Mouse (Mus musculus): ENCODE measurements around the gene Prps1l1. TPM values are rescaled to one million over a fixed set of nuclear protein-coding genes. Genes with fewer than 3 reads are reported as not detected.

Gene Prps1l1
- polyA plus RNA-seq, 2 experiments, result not detected

DNA sequence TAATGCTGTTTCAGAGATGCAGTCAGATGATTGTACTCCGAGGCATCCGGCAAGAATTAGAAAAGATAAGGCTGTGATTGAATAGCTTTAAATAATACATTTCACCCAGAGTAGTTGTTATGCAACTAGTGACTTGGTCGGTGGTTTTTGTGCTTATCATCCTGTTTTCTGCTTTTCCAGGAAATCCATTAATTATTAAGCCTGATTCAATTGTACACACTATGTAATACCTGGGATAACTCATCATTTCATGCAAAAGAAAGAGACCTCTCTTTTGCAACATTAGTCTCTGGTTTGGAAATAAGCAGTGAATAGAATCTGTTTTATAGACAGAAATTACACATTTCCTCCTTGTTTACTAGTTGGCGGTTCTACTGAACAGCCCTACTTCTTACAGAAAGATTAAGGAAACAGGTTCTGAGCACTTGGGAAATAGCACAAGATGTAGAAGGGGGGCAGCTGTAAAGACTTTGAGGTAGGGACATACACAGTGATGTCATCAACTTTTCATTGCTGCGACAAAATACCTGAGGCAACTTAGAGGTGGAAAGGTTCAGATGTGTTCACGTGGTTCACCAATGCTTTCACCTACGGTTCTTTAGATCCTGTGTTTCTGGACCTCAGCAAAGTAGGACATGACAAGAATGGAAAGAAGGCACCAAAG lies 5.1 kb downstream of the Prps1l1 start:
- Histone ChIP-seq H3K27ac (replicated peaks; ENCODE audit: low read depth, low read length) (no peak overlapping the region), H3K9ac (ENCODE audit: low read depth, low read length, severe bottlenecking) (no peak overlapping the region), H3K27me3 (ENCODE audit: control insufficient read depth, insufficient read depth, low read length) (no peaks in the 10 kb centered on the region), H3K9me3 (ENCODE audit: control insufficient read depth, low read length) (no peaks in the 10 kb centered on the region), H3K4me1 (ENCODE audit: control insufficient read depth, insufficient read depth, low read length) (no peaks in the 10 kb centered on the region), H3K36me3 (ENCODE audit: control insufficient read depth, insufficient read depth, low read length) (no peaks in the 10 kb centered on the region), H3K4me3 (replicated peaks; ENCODE audit: low read length) (no peak overlapping the region), H3K4me2 (replicated peaks; ENCODE audit: low read depth, low read length, severe bottlenecking) (no peak overlapping the region)
- no peak for TF ChIP-seq POLR2A (IDR thresholded peaks at IDR 0.05; ENCODE audit: borderline replicate concordance, extremely low read depth, insufficient read depth, insufficient read length)
- WGBS, result 91% methylated on average over 7 of the region's 7 CpGs
- DNase-seq (ENCODE audit: low spot score) (no peak), ATAC-seq (ENCODE audit: low FRiP score, low read depth) (no peak)

DNA sequence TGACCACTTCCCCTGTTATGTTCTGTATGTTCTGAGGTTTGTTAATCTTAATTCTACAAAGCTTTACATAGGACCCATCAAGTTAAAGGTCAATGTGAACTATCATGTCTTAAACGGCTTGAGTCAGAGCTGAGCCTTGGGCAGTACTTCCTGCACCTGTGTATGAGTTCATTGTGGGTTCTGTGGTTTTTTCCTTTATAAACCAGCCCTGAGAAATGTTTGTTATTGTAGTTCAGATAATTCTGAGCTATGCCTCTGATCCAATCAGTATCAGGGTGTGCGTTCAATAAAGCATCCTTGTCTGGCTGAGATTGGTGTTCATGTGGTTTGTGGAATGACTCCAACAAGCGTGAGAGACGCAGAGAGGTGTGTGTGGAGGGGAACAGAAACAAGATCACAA lies 5.8 kb downstream of the Prps1l1 start:
- ATAC-seq (ENCODE audit: low FRiP score, low read depth), result no peak
- no peak for DNase-seq (ENCODE audit: low spot score)
- no peak overlapping the region for H3K9ac ChIP-seq (ENCODE audit: low read depth, low read length, severe bottlenecking)
- H3K4me1 ChIP-seq (ENCODE audit: control insufficient read depth, insufficient read depth, low read length), result no peaks in the 10 kb centered on the region
- H3K27ac ChIP-seq (replicated peaks; ENCODE audit: low read depth, low read length), result no peak overlapping the region
- H3K27me3 ChIP-seq (ENCODE audit: control insufficient read depth, insufficient read depth, low read length), result no peaks in the 10 kb centered on the region
- H3K9me3 ChIP-seq (ENCODE audit: control insufficient read depth, low read length), result no peaks in the 10 kb centered on the region
- no peak overlapping the region for H3K4me3 ChIP-seq (replicated peaks; ENCODE audit: low read length)
- H3K4me2 ChIP-seq (replicated peaks; ENCODE audit: low read depth, low read length, severe bottlenecking), result no peak overlapping the region
- TF ChIP-seq POLR2A (IDR thresholded peaks at IDR 0.05; ENCODE audit: borderline replicate concordance, extremely low read depth, insufficient read depth, insufficient read length), result no peak
- no peaks in the 10 kb centered on the region for H3K36me3 ChIP-seq (ENCODE audit: control insufficient read depth, insufficient read depth, low read length)
- 81% methylated on average over 4 of the region's 4 CpGs for whole genome bisulfite sequencing

DNA sequence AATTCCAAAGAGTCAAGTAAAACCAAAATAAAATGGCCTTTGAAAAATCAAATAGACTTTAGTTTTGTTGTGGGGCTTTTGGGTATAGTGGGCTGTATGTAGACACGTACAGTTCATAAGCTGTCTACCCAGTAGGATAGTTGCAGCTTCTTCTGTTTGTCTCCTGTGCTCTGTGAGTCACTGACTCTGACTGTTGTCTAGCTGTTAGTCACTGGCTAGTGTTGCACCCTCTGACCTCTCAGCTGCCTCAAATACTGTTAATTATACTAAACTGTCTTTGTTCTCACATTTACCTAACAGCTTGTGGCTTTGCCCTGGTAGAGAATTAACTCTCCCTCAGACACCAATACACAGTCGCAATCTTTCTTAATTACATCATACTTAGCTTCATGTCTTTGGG lies 7.3 kb downstream of the Prps1l1 start:
- Histone ChIP-seq H3K4me3 (replicated peaks; ENCODE audit: low read length) (no peak overlapping the region), H3K27ac (replicated peaks; ENCODE audit: low read depth, low read length) (no peak overlapping the region), H3K27me3 (ENCODE audit: control insufficient read depth, insufficient read depth, low read length) (no peaks in the 10 kb centered on the region), H3K4me2 (replicated peaks; ENCODE audit: low read depth, low read length, severe bottlenecking) (no peak overlapping the region), H3K9ac (ENCODE audit: low read depth, low read length, severe bottlenecking) (no peak overlapping the region), H3K4me1 (ENCODE audit: control insufficient read depth, insufficient read depth, low read length) (no peaks in the 10 kb centered on the region), H3K9me3 (ENCODE audit: control insufficient read depth, low read length) (no peaks in the 10 kb centered on the region), H3K36me3 (ENCODE audit: control insufficient read depth, insufficient read depth, low read length) (no peaks in the 10 kb centered on the region)
- 78% methylated on average over 2 of the region's 2 CpGs for WGBS
- ATAC-seq (ENCODE audit: low FRiP score, low read depth) (no peak), DNase-seq (ENCODE audit: low spot score) (no peak)
- TF ChIP-seq POLR2A (IDR thresholded peaks at IDR 0.05; ENCODE audit: borderline replicate concordance, extremely low read depth, insufficient read depth, insufficient read length), result no peak

DNA sequence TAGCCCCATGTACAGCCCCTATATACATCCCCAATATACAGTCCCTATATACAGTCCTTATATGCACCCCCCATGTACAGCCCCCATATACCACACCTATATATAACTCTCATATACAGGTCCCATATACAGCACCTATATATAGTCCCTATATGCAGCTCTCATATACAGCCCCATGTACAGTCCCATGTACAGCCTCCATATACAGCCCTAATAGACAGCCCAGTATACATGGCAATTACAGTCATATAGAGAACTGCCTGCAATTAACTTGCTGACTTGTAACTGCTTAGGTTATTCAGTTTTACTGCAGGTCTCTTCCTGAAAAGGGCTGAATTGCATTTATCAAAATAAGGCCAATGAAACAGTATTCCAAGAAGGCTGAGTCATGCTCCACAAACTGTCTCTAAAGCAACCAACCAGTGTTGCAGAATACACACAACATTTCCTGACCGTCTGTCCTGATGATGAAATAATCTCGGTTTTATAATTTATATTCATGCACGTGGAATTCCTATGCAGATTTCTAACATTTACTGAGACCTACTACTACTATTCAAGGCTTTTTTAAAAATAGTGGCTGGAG lies 13.1 kb downstream of the Prps1l1 start:
- Histone ChIP-seq H3K4me2 (replicated peaks; ENCODE audit: low read depth, low read length, severe bottlenecking) (no peak overlapping the region), H3K27me3 (ENCODE audit: control insufficient read depth, insufficient read depth, low read length) (no peaks in the 10 kb centered on the region), H3K36me3 (ENCODE audit: control insufficient read depth, insufficient read depth, low read length) (no peaks in the 10 kb centered on the region), H3K27ac (replicated peaks; ENCODE audit: low read depth, low read length) (no peak overlapping the region), H3K9ac (ENCODE audit: low read depth, low read length, severe bottlenecking) (no peak overlapping the region), H3K9me3 (ENCODE audit: control insufficient read depth, low read length) (no peaks in the 10 kb centered on the region), H3K4me3 (replicated peaks; ENCODE audit: low read length) (no peak overlapping the region), H3K4me1 (ENCODE audit: control insufficient read depth, insufficient read depth, low read length) (no peaks in the 10 kb centered on the region)
- ATAC-seq (ENCODE audit: low FRiP score, low read depth) (no peak), DNase-seq (ENCODE audit: low spot score) (no peak)
- WGBS, result 88% methylated on average over 3 of the region's 3 CpGs
- no peak for TF ChIP-seq POLR2A (IDR thresholded peaks at IDR 0.05; ENCODE audit: borderline replicate concordance, extremely low read depth, insufficient read depth, insufficient read length)

DNA sequence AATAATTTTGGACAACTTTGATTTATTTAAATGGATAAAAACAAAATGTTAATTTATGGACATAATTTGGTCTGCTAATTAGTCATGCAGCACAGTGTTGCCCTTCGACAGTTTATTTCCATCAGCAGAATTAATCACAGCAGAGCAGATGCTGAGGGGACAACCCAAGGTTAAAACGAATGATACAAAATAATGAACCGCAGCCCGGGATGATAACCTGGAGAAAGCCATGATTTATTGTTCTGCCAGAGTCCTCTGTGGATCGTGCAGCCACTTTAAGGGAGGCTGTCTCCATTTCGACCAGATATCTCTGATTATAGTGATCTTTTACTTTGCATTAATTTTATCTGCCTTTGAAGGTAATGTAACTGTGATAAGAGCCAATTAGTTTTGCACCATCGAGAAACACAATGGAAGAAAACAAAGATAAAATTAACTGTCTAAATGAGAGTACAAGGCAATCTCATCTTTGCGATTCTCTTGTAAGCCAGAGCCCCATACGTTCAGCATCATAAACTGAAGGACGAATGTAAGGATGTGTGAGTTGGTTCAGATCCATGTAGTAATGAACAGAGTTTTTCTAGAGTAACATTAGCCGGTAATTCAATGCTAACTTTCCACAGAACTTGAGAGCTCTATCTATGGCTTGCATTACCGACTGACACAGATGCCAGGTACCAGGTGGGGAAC lies 14.4 kb downstream of the Prps1l1 start:
- Histone ChIP-seq H3K36me3 (ENCODE audit: control insufficient read depth, insufficient read depth, low read length) (no peaks in the 10 kb centered on the region), H3K9me3 (ENCODE audit: control insufficient read depth, low read length) (no peaks in the 10 kb centered on the region), H3K4me3 (replicated peaks; ENCODE audit: low read length) (no peak overlapping the region), H3K27me3 (ENCODE audit: control insufficient read depth, insufficient read depth, low read length) (no peaks in the 10 kb centered on the region), H3K9ac (ENCODE audit: low read depth, low read length, severe bottlenecking) (no peak overlapping the region), H3K4me1 (ENCODE audit: control insufficient read depth, insufficient read depth, low read length) (no peaks in the 10 kb centered on the region), H3K4me2 (replicated peaks; ENCODE audit: low read depth, low read length, severe bottlenecking) (no peak overlapping the region), H3K27ac (replicated peaks; ENCODE audit: low read depth, low read length) (no peak overlapping the region)
- TF ChIP-seq POLR2A (IDR thresholded peaks at IDR 0.05; ENCODE audit: borderline replicate concordance, extremely low read depth, insufficient read depth, insufficient read length), result no peak
- DNase-seq (ENCODE audit: low spot score) (no peak), ATAC-seq (ENCODE audit: low FRiP score, low read depth) (no peak)
- WGBS, result 69% methylated on average over 12 of the region's 12 CpGs
